Mouse (Mus musculus) gastrocnemius, postnatal 25 days (tissue): ENCODE measurements around the gene Vmn2r45. TPM values are rescaled to one million over a fixed set of nuclear protein-coding genes. Genes with fewer than 3 reads are reported as not detected.
"Not testable (repeated sequence)": the region's sequence is repeated elsewhere in the genome, so short reads cannot be mapped to it uniquely, and the experiment has no call there.

Experiments
- DNase-seq: peaks from one replicate; pipeline ENCODE4 v3.0.0; 2022
- long read RNA-seq, 2 experiments: library from polyadenylated mRNA; stranded (forward); transcript quantifications; one replicate each; pipeline ENCODE4 v2.0.0; 2021
- total RNA-seq, 2 experiments: library from RNA; stranded (reverse); gene quantifications; 1 replicate in 1 of 2; 2 replicates in 1 of 2; pipeline ENCODE4 v1.2.3; 2021

The Vmn2r45 gene
- not detected for total RNA-seq
- long read RNA-seq, experiment 1: 0 reads
- long read RNA-seq, experiment 2: 0 reads

DNA sequence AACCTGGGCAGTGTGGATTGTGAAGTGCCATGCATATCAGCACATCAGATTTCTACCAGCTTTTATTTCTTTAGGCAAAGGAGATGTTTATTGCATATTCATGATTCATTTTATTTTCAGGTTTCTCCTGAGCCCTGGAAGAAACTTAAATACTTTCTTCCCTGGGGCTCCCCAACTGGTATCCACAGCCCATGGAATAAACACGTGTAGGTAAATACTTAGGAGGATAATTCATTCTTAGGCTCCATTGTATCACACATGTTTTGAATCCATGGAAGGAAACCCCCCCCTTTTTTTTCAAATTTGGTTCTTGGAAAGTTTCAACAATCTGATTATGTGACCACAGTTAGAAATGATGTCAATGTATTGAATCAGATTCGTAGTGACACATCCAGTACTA, at the start of gene Vmn2r45:
Gene Vmn2r45, minus strand, starts transcription at position 101 of the 400 bp plus-strand sequence.
- not testable (repeated sequence) for DNase-seq

Other genes starting within 250 kb of the Vmn2r45 start
- gene Vmn2r43, start 228.5 kb downstream of the Vmn2r45 start, total RNA-seq: not detected
- not detected for gene Vmn2r44, start 105.7 kb downstream of the Vmn2r45 start, total RNA-seq